Mouse (Mus musculus): ENCODE measurements around the gene Mafb. TPM values are rescaled to one million over a fixed set of nuclear protein-coding genes. Genes with fewer than 3 reads are reported as not detected.

Gene Mafb
- polyA plus RNA-seq (2012; rRNA removed), result 9.9 and 16.1 TPM in 2 replicates

GRCm38 (mm10) chr2:160366980-160367338 lies at the start of gene Mafb:
TSS of gene Mafb (minus strand) at chr2:160367065.

GRCm38 (mm10) chr2:160334111-160334661 lies 32.7 kb downstream of the Mafb start, which contains the start of gene Gm826:
TSS of gene Gm826 (minus strand) at chr2:160334162.

Other genes starting within 250 kb of the Mafb start
- gene Gm826, start 32.9 kb downstream of the Mafb start, polyA plus RNA-seq (2012; rRNA removed), result 0.30 and 0.50 TPM in 2 replicates